Mouse (Mus musculus) E14TG2a.4 (cell line): ENCODE measurements around the gene Mybph.

Experiments
- H3K27me3 ChIP-seq: 2 replicates; pipeline ENCODE4 v1.6.1; 2014; ENCODE audit warnings: low read length, control low read depth; ENCODE audit not compliant: insufficient read depth
- H3K36me3 ChIP-seq: 2 replicates; pipeline ENCODE4 v1.6.1; 2014; ENCODE audit warnings: low read length, control low read depth; ENCODE audit not compliant: insufficient read depth
- H3K4me1 ChIP-seq: replicated peaks from 2 replicates; pipeline ENCODE4 v1.6.1; 2014; ENCODE audit warnings: low read depth, low read length, control low read depth
- H3K4me3 ChIP-seq: replicated peaks from 2 replicates; pipeline ENCODE4 v1.5.1; 2014; ENCODE audit warnings: mild to moderate bottlenecking, low read length
- H3K9me3 ChIP-seq: 2 replicates; pipeline ENCODE4 v1.6.1; 2014; ENCODE audit warnings: low read length, control low read depth
- CTCF ChIP-seq: conservative IDR thresholded peaks from 2 replicates; pipeline ENCODE4 v1.5.1; 2014; ENCODE audit warnings: low read length
- NANOG ChIP-seq: IDR thresholded peaks from 2 replicates; pipeline ENCODE4 v1.6.1; 2014; ENCODE audit warnings: borderline replicate concordance, low read length, mixed read lengths
- POU5F1 ChIP-seq: IDR thresholded peaks from 2 replicates; pipeline ENCODE4 v1.6.1; 2014; ENCODE audit warnings: low read length, borderline replicate concordance

Mybph gene

DNA sequence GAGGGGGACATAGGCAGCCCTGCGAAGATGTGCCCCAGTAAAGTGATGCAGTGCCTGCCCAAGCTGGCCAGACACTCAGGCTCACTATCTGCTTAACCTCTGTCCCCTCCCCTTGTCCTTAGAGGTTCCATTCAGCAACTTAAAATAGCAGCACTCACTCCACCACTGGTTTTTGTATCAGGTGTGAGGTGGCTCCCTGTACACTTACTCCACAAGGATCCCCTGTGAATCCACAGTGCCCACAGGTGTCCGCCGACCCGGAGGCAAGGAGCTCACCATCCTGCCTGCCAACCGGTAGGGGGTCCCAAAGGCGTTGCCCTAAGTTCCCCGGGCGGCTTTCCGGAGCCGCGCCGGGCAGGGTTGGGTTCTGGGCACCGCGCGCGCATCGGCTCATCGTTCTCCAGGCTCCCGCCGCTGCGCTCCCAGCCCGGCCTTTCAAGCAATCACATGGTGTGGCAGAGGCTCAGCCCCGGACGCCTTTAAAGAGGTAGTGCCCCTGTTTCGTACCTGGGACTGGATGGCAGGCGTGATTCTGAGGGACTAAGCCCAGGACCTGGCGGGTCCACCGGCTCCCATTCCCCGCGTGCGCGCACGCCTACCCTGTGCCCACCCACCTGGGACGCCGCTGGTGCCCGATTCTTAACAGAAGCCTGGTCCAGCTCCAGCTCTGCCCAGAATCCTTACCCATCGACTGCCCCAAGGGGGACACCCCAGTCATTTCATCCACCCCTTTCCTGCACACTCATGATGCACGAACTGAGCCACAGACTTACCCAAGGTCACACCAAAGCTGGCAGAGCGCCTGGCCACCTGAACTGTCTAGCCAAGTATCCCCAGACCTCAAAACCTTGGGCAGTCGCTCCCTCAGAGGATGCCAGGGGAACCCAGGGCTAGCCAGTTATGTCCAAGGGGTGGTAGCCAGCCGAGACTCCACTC is 41.5 kb downstream of the Mybph start:
- Histone ChIP-seq H3K27me3 (peaks cover 86% of the 10 kb centered on the region), H3K36me3 (no peaks in the 10 kb centered on the region), H3K4me1 (peaks cover 38% of the 10 kb centered on the region), H3K9me3 (no peaks in the 10 kb centered on the region), H3K4me3 (peak overlapping the region; percentile 74)
- TF ChIP-seq CTCF (no peak), POU5F1 (no peak), NANOG (no peak)

DNA sequence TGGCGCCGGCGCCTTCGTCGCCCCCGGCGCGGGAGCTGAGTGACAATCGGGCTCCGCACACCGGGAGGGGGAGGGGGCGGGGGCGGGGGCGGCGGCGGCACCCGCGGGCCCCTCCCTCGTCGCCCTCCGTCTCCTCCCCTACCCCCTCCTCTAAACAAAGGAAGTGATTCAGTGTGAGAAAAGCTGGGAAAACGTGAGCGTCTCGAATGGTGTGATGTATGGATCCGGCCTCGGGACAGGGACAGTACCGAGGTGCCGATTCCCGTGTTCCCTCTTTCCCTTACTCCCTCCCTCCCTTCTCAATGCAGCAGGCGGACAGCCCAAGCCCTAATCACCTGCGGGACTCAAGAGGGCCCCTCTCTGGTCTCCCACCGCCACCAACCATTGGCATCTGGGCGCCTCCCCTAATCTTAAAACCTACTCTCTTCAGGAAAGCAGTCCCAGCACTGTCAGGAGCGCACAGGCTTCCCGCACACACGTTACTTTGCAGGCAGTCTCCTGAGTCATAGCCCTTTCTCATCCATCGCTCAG is 42.2 kb downstream of the Mybph start, which contains the start of gene Adora1:
Gene Adora1 (minus strand): TSS at position 41 of the 531 bp plus-strand sequence.
- H3K36me3 ChIP-seq, result no peaks in the 10 kb centered on the region
- peaks cover 87% of the 10 kb centered on the region for H3K27me3 ChIP-seq
- peak within 1 kb of the TSS; percentile 74 for H3K4me3 ChIP-seq

DNA sequence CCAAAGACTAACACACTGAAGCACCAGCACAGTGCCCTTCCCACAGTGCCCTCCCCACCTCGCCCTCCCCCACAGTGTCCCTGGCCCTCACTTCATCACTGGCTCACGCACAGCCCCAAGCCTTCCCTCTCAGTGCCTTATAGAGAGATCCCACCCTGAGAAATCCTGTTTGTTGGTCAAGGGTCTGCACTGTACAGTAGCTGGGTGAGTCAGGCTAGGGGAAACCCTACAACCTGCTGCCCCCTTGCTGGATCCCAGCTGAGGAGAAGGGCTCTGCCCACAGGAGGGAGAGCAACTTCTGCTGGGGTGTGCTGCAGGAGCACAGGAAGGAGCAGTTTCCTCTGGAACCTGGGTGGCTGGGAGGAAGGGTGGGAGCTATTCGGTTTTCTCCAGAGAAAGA is 42.9 kb downstream of the Mybph start:
- Histone ChIP-seq H3K9me3 (no peaks in the 10 kb centered on the region), H3K4me3 (no peak overlapping the region; the same call in 1 of the 2 replicates), H3K36me3 (no peaks in the 10 kb centered on the region), H3K4me1 (peaks cover 38% of the 10 kb centered on the region), H3K27me3 (peaks cover 89% of the 10 kb centered on the region)
- TF ChIP-seq CTCF (no peak), POU5F1 (no peak)

More for the DNA sequence above, 42.2 kb downstream of the Mybph start, which contains the start of gene Adora1:
- no peaks in the 10 kb centered on the region for H3K9me3 ChIP-seq
- peaks cover 38% of the 10 kb centered on the region for H3K4me1 ChIP-seq
- no peak for TF ChIP-seq CTCF
- no peak for TF ChIP-seq NANOG
- TF ChIP-seq POU5F1, result no peak

DNA sequence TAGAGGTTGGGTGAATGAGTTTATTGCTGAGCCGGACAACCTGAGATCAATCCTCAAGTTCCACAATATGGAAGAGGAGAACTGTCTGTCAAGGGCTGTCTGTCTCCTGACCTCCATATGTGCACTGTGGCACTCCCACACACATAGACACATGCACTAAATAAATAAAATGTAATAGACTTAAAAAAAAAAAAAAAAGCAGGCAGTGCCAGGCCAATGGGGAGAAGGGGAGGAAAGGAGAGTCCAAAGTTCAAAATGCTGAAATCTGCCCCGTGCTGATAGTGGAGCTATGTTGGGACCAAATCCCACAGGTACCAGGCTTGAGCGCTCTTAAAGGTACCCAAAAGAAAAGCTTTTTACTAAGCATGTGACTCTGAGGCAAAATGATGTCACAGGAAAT is 44.2 kb downstream of the Mybph start:
- no peak for TF ChIP-seq CTCF
- no peak for TF ChIP-seq NANOG
- no peak for TF ChIP-seq POU5F1
- Histone ChIP-seq H3K36me3 (no peaks in the 10 kb centered on the region), H3K9me3 (no peaks in the 10 kb centered on the region)

DNA sequence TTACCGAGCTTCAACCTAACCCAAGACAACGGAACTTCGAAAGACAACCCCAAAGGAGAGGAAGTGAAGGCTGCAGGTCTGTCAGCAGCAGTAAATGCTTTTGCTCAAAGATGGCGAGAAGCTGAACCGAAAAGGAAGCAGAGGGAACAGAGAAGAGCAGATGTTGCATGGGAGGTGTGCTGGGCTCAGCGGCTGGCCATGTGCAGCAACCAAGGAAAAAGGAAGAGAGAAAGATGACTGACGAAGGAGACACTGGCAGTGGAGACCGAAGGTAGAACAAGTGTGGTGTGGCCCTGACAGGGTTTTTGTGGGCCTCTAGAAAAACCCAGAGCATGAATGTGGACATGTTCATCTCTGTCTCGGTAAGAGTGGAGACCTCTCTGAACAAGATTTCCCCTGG is 47.5 kb downstream of the Mybph start:
- H3K9me3 ChIP-seq, result no peaks in the 10 kb centered on the region
- no peak overlapping the region for H3K4me3 ChIP-seq
- H3K4me1 ChIP-seq, result peaks cover 35% of the 10 kb centered on the region
- TF ChIP-seq POU5F1 (no peak), NANOG (no peak), CTCF (no peak)
- H3K27me3 ChIP-seq, result peaks cover 92% of the 10 kb centered on the region
- H3K36me3 ChIP-seq, result no peaks in the 10 kb centered on the region

More for the DNA sequence above, 44.2 kb downstream of the Mybph start:
- H3K4me3 ChIP-seq, result no peak overlapping the region
- peaks cover 38% of the 10 kb centered on the region for H3K4me1 ChIP-seq
- peaks cover 96% of the 10 kb centered on the region for H3K27me3 ChIP-seq

DNA sequence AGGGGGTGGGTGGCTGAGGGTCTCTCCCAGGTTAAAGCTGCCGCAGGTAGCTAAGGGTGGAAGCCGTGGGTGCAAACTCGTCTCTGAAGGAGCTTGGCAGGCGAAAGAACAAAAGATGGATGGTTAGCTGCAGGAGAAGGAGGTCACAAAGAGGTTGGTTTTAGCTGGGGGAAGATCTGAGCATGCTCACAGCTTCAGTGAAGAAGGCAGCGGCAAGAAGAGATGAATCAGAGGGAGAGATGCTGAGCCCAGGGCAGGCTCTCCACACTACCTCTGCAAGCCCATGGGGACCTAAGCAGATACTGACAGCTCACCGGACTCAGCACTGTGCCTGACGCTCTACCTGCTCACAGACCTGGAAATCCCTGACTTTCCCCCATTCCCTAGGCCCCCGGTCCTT is 48.0 kb downstream of the Mybph start:
- Histone ChIP-seq H3K9me3 (no peaks in the 10 kb centered on the region), H3K36me3 (no peaks in the 10 kb centered on the region), H3K4me3 (no peak overlapping the region), H3K27me3 (peaks cover 88% of the 10 kb centered on the region), H3K4me1 (peaks cover 29% of the 10 kb centered on the region)
- no peak for TF ChIP-seq CTCF
- no peak for TF ChIP-seq NANOG
- no peak for TF ChIP-seq POU5F1

DNA sequence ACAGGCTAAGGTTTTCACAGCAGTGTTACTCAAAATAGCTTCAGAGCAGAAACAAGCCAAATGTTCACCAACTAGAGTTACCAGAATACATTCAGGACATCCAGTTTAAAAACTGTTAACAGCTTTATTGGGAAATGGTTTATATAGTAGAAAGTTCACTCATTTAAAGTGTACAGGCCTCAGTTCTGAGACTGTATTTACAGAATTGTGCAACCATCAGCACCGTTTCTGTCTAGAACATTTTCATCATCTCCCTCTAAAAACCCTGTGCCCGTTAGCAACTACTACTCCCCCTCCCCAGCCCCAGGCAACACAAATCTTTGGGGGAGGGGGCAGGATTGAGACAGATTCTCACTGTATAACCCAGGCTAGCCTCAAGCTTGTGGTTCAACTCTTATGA is 49.0 kb downstream of the Mybph start:
- Histone ChIP-seq H3K36me3 (no peaks in the 10 kb centered on the region), H3K27me3 (peaks cover 85% of the 10 kb centered on the region), H3K9me3 (no peaks in the 10 kb centered on the region), H3K4me3 (no peak overlapping the region), H3K4me1 (peaks cover 28% of the 10 kb centered on the region)
- no peak for TF ChIP-seq CTCF
- TF ChIP-seq NANOG, result no peak
- no peak for TF ChIP-seq POU5F1

DNA sequence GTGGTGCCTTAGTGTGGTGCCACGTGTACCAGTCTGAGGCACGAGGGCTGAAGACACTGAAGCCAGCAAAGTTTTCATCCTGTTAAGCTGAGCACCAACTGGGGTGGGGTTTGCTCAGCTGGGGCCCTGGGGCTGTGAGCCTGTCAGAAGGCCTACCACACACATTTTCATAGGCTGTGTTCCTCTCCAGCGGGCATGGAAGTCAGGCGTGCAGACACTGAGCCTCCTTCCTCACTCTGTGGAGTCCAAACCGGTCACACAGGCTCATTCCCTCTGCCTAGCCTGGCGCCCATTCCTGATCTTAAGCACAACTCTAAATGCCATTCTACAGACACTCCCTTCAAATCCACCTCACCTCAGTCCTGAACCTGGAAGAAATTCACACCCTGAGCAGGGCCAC is 50.3 kb downstream of the Mybph start:
- no peaks in the 10 kb centered on the region for H3K36me3 ChIP-seq
- no peak for TF ChIP-seq CTCF
- TF ChIP-seq POU5F1, result no peak
- TF ChIP-seq NANOG, result no peak
- H3K9me3 ChIP-seq, result no peaks in the 10 kb centered on the region
- peaks cover 28% of the 10 kb centered on the region for H3K4me1 ChIP-seq
- H3K4me3 ChIP-seq, result no peak overlapping the region
- H3K27me3 ChIP-seq, result peaks cover 75% of the 10 kb centered on the region
